Mouse (Mus musculus) thymus, adult 2 months (tissue): ENCODE measurements around the gene Iba57.

Experiments used
- CTCF ChIP-seq: fragments of 200-500 bp; IDR thresholded peaks from 2 replicates; pipeline ENCODE4 v1.5.1; 2012; ENCODE audit warnings: mild to moderate bottlenecking, control low read depth, low read length, moderate library complexity, borderline replicate concordance; ENCODE audit not compliant: control insufficient read depth, poor library complexity, insufficient read depth; ENCODE audit errors: extremely low read depth
- POLR2A ChIP-seq: fragments of 200-500 bp; IDR thresholded peaks from 2 replicates; pipeline ENCODE4 v1.6.1; 2012; ENCODE audit warnings: mild to moderate bottlenecking, low read length, control low read depth, moderate library complexity; ENCODE audit not compliant: control insufficient read depth, poor library complexity, insufficient read depth; ENCODE audit errors: extremely low read depth

DNA sequence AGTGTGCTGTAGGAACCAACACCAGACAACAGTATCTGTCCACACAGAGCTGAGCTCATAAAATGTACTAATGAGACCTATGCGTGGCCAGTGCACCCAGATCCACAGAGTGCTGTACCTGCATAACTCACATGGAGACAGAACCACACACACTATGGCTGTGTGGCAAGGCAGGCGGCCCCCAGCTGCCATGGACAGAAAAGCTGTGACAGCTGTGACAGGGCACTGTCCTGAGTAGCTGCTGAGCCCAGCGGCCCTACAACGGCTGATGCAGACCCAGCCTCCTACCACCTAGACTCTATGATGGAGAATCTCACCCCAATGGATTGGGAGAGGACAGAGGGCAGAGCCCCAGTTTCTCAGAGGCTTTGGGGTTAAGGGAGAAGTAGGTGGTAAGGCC is 4.0 kb downstream of the Iba57 start:
- TF ChIP-seq CTCF, result no peak
- TF ChIP-seq POLR2A, result no peak
